Mouse (Mus musculus) erythroblast, adult 5-6 weeks (primary cell): ENCODE results near the gene Gm12355. TPM values are rescaled to one million over a fixed set of nuclear protein-coding genes. Genes with fewer than 3 reads are reported as not detected.
"Not testable (repeated sequence)": the region's sequence is repeated elsewhere in the genome, so short reads cannot be mapped to it uniquely, and the experiment has no call there.

Experiments used
- ATAC-seq: replicated peaks from 2 replicates; pipeline ENCODE4 v1.8.0; 2016; ENCODE audit warnings: moderate number of reproducible peaks, mild to moderate bottlenecking, moderate TSS enrichment, inconsistent platforms; ENCODE audit not compliant: poor library complexity, low FRiP score, severe bottlenecking
- total RNA-seq, 2 experiments: library from RNA; stranded (forward) in 1 of 2; stranded (reverse) in 1 of 2; fragments of 150-400 nt in 1 of 2; fragments of 200-764, 138-1000 nt in 1 of 2; gene quantifications; 2 replicates each; pipeline versions ENCODE4 v1.2.3 to v1.2.4; 2015 to 2017; ENCODE audit warnings: low replicate concordance in 2 of 2

The Gm12355 gene
- total RNA-seq, 2 experiments from 2014 or later = 0.60 to 2.5 TPM

DNA sequence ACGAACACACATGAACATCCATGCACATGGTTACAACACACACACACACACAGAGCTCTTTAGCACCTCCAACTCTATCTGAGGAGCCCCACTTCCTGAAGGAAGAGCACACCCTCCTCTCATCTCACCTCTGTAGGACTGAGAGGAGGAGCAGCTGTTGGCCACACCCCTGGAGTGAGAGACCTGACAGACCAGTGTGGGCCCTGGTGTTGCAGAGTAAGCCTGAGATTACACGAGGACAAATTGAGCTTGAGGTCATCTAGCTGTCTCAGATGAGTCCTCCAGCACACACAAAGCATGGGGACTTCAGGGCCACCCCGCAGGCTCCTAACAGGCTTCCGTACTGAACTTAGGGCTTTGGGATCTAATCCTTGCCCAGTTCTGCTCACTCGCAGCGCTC is 20.6 kb downstream of the Gm12355 start:
- ATAC-seq = not testable (repeated sequence)

GRCm38 (mm10) chr11:98603953-98604352 is 21.5 kb downstream of the Gm12355 start:
- ATAC-seq = no peak

- 0 out of 2 replicates have a peak, but pooled peaks have one; percentile 35 for ATAC-seq
Measured at GRCm38 (mm10) chr11:98602090-98602690, 23.3 kb downstream of the Gm12355 start.

DNA sequence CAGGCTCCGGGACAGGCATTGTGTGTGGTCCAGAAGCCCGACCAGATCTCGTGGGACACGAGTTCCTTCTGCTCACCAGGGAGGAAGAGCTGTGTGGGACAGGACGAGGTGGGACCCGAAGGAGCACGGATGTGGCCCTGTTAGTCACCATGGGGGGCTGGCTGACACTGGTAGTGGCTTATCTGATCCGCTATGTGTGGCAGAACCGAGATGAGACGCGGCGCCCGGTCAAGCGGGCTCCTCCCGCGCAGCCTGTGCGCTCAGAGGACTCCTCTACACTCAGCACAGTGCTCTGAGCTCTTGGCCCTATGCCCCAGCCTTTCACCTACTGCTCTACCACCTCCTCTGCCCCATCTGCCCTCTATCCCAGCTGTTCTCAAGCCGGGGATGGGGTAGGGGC is 26.2 kb downstream of the Gm12355 start:
- no peak for ATAC-seq

DNA sequence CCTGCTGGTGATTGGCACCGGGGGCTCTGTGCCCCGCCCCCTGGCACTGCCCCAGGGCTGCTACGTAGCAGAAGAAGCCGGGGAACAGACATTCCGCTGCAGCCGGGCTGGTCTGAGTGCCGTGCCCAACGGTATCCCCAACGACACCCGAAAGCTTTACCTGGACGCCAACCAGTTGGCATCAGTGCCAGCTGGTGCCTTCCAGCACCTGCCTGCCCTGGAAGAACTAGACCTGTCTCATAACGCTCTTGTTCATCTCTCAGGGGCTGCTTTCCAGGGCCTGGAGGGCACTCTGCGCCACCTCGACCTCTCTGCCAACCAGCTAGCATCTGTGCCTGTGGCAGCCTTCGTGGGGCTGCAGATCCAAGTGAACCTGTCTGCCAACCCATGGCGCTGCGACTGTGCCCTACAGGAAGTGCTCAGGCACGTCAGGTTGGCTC is 26.6 kb downstream of the Gm12355 start:
- ATAC-seq = no peak

GRCm38 (mm10) chr11:98597991-98598390 is 27.5 kb downstream of the Gm12355 start, which contains the start of gene Lrrc3c:
Gene Lrrc3c, plus strand, starts transcription at chr11:98598291.
- 0 out of 2 replicates have a peak, but pooled peaks have one; percentile 3 for ATAC-seq

GRCm38 (mm10) chr11:98597363-98597762 is 28.1 kb downstream of the Gm12355 start:
- peak; percentile 84 for ATAC-seq

DNA sequence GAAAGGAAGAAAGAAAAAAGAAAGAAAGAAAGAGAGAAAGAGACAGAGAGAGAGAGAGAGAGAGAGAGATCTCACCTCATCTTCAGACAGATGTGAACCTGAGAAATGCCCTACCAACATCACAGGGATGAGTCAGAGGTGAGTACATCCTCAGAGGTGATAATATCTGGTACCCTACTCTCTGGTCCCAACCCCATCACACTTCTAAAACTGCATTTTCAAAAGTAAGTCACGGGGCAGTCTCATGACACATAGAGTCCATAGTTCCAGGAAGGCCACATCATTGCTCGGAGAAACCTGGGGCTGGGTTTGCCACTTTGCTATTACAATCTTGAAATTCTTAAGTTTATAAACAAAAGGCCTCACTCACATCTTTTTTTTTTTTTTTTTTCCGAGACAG is 29.5 kb downstream of the Gm12355 start:
- no peak for ATAC-seq

- ATAC-seq = no peak
Measured at GRCm38 (mm10) chr11:98595473-98595872, 30.0 kb downstream of the Gm12355 start.

- no peak for ATAC-seq
Measured at GRCm38 (mm10) chr11:98595021-98595420, 30.4 kb downstream of the Gm12355 start.

- no peak for ATAC-seq
Measured at GRCm38 (mm10) chr11:98590548-98591445, 34.7 kb downstream of the Gm12355 start.

DNA sequence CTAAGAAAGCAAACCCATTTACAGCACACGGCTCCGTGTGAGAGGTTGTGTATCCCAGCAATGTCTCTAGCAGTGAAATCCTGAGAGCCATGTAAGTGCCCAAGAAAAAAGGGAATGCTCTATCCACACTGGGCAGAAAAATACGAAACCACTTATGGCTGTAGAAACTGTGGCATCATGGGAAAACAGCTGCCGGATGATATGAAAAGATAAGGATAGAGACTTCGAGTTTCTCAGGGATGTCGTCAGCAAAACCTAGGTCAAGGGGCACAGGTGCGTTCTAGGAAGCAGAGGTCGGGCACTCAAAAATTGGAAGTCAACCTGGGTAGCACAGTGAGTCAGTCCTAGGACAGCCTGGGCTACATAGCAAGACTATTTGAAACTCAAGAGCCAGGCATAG is 36.2 kb downstream of the Gm12355 start:
- no peak for ATAC-seq

- no peak for ATAC-seq
Measured at GRCm38 (mm10) chr11:98588833-98589281, 36.6 kb downstream of the Gm12355 start.

- peak; percentile 65 for ATAC-seq
Measured at GRCm38 (mm10) chr11:98587684-98588546, 37.5 kb downstream of the Gm12355 start.

DNA sequence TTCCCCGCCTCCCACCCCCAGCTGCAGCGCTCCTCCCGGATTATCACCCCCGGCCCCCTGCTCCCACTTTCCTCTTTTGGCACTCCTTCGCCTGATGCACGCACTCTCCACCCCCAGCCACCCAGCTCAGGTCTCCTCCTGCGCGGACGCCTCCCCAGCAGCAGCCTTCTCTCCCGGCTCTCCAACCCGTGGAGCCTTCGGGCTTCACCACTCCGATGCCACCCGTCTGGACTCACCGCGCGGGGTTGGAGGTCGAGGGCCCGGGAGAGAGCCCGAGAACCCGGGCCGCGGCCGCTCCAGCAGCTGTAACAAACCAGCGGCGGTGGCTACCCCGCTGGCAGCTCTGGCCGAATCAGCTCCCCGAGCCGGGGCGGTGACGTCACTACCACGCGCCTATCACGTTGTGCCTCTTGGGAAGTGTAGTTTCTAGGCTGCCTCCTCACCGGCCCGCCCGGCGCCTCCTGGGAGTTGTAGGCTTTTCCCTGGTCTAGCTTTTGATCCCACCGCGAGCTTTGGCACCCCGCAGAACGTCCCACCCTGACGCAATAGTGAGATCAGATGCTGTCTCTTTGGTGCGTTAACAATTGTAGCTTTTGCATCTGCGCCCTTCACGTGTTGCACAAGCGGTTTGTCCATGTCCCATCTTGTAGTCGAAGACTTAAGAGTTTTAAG is 38.4 kb downstream of the Gm12355 start, which contains the start of gene Ormdl3:
Gene Ormdl3 (minus strand): TSS at position 477 of the 672 bp plus-strand sequence.
- peak; percentile 66 for ATAC-seq

DNA sequence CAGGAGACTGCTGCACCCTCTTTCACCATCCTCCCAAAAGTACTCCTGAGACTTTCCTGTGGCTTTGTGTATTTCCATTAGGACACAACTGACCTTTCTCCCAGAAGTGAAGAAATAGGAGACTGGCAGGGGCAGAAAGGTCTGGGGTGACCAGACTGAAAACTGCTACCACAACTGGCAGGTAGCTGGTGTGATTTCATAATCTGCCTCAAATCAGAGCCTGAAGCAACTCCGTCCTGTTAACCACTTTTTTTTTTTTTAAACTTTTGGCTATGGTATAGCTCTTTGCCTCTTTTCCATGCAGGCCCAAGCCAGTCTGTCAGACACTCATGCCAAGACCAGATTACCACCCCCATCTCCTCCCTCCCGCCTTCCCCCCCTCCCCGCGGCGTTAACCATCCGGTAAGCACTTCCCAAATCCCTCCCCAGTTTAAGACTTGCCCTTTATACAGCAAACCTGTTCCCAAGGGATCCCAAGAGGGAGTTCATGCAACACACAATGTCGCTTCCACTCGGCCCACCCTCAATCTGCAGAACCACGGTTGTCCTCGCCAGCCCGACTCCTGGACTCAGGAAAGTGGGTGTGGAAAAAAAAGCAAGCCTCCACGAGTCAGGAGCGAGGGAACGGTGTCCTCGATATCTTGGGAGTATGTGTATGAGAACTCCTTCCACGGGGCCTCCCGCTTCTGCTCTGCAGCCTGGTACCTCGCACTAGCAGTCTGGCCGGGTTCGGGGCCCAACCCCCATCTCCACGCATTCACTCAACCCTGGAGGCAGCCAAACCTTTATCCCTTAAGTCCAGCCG is 39.2 kb downstream of the Gm12355 start:
- ATAC-seq = no peak

DNA sequence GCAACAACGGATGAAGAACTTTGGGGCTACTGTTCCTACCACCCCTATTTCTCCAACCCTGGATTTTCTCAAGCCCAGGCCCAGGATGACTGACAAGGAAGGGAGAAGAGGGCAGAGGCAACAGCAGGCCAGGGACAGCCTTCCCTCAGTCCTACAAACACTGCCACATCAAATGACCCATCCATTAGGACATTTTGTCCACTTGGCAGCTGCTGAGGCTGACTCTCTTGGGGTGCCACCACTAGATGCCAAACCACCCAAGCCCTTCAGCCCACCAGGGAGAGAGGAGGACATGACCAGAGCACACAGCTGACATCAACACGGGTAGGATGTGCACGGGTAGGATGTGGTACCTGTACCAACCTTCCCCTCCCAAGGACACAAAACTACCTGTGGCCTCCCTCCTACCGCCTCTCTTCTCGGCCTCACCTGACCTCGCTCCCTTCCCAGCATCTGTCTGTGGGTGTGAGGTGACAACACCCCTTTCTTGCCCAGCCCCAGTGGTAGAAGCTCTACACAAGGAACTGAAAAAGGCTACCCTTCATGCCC is 40.8 kb downstream of the Gm12355 start:
- no peak for ATAC-seq

- no peak for ATAC-seq
Measured at GRCm38 (mm10) chr11:98584146-98584545, 41.3 kb downstream of the Gm12355 start.
